Mouse (Mus musculus) neural tube, embryonic 13.5 days (tissue): ENCODE results near the gene Dgkg. TPM values are rescaled to one million over a fixed set of nuclear protein-coding genes. Genes with fewer than 3 reads are reported as not detected.

Experiments
- ATAC-seq: fragments of 200-750 bp; cut with Nextera tagmentation; 2 replicates; pipeline ENCODE4 v1.8.0; 2017; ENCODE audit warnings: low read depth, mild to moderate bottlenecking, moderate TSS enrichment, moderate library complexity
- H3K27ac ChIP-seq: fragments of 300-500 bp; sonication (generic); replicated peaks from 2 replicates; pipeline ENCODE4 v1.5.1; 2015; ENCODE audit warnings: moderate library complexity, mild to moderate bottlenecking, inconsistent platforms
- H3K27me3 ChIP-seq: fragments of 300-500 bp; sonication (generic); 2 replicates; pipeline ENCODE4 v1.6.1; 2015; ENCODE audit warnings: mild to moderate bottlenecking, inconsistent platforms
- H3K36me3 ChIP-seq: fragments of 300-500 bp; sonication (generic); 2 replicates; pipeline ENCODE4 v1.6.1; 2015; ENCODE audit warnings: mild to moderate bottlenecking, inconsistent platforms
- H3K4me1 ChIP-seq: fragments of 300-500 bp; sonication (generic); replicated peaks from 2 replicates; pipeline ENCODE4 v1.6.1; 2015; ENCODE audit warnings: inconsistent platforms
- H3K4me2 ChIP-seq: fragments of 300-500 bp; sonication (generic); 2 replicates; pipeline ENCODE4 v1.6.1; 2015; ENCODE audit warnings: inconsistent platforms, mild to moderate bottlenecking, moderate library complexity
- H3K4me3 ChIP-seq: fragments of 300-500 bp; sonication (generic); 2 replicates; pipeline ENCODE4 v1.5.1; 2015; ENCODE audit warnings: mild to moderate bottlenecking, inconsistent platforms
- H3K9ac ChIP-seq: fragments of 300-500 bp; sonication (generic); 2 replicates; pipeline ENCODE4 v1.6.1; 2015; ENCODE audit warnings: moderate library complexity, mild to moderate bottlenecking, inconsistent platforms
- H3K9me3 ChIP-seq: fragments of 300-500 bp; sonication (generic); 2 replicates; pipeline ENCODE4 v1.6.1; 2016; ENCODE audit warnings: inconsistent platforms
- WGBS: fragments of 180-500 bp; shearing (Covaris S2); methylation state at CpG from one replicate; pipeline ENCODE4 v1.1.7; 2015; 5-methylcytosine and 5-hydroxymethylcytosine counted together
- polyA plus RNA-seq: library from polyadenylated mRNA; unstranded; fragments of >200 nt; fragmentation: Nextera tagmentation; extraction: Ambion mirVana; gene quantifications from 2 replicates; pipeline ENCODE4 v1.2.1, GENCODE M21; 2015

The Dgkg gene
- polyA plus RNA-seq, 1 experiment from 2014 or later: 0.82 TPM

DNA sequence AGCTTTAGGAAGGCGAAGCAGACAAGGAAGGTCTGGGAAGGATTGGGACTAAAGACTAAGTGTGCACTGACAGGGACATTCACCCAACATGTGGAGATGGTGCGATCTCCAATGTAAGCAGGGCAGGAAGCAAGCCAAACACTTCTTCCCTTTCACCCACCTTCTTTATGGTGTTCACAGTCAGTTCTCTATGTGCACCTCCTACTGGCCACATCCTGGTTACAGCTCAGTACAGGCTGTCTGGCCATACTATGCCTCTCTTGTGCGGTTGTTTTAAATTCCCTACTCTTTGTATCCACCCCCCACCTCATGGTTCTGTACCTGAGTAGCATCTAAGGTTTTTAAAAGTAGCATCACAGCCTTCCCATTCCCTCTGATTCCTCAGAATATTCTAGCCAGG, 71.5 kb downstream of the Dgkg start:
- Histone ChIP-seq H3K9me3 (no peaks in the 10 kb centered on the region), H3K27ac (no peak overlapping the region), H3K9ac (no peak overlapping the region), H3K4me3 (no peak overlapping the region), H3K36me3 (no peaks in the 10 kb centered on the region), H3K27me3 (peaks cover 3% of the 10 kb centered on the region; the same call in 1 of the 2 replicates), H3K4me1 (peaks cover 9% of the 10 kb centered on the region), H3K4me2 (no peak overlapping the region)
- 90% methylated on average over 3 of the region's 3 CpGs for WGBS
- ATAC-seq: no peak

DNA sequence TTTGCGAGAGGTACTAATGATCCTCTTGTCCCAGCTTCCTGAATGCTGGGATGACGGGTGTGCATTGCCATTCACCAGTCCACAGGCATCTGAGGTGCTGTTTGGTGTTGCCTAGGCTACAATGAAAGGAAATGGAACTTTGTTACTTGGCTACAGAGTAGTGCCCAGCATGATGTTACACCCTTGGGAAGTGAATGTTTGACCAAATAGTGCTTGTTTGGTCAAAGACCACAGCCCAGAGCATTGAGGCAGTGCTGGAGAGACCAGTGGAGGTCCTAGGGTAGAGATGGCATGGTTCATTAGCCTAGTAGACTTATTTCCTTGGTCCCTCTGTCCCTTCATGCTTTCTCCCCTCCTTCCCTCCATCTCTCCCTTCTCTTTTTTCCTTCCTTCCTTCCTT, 73.6 kb downstream of the Dgkg start:
- Histone ChIP-seq H3K9ac (no peak overlapping the region), H3K27me3 (peaks cover 3% of the 10 kb centered on the region; the same call in 1 of the 2 replicates), H3K4me3 (no peak overlapping the region), H3K27ac (no peak overlapping the region), H3K36me3 (no peaks in the 10 kb centered on the region), H3K4me2 (no peak overlapping the region), H3K9me3 (no peaks in the 10 kb centered on the region), H3K4me1 (peaks cover 9% of the 10 kb centered on the region)
- ATAC-seq: no peak
- 14% methylated on average over 2 of the region's 2 CpGs for WGBS

DNA sequence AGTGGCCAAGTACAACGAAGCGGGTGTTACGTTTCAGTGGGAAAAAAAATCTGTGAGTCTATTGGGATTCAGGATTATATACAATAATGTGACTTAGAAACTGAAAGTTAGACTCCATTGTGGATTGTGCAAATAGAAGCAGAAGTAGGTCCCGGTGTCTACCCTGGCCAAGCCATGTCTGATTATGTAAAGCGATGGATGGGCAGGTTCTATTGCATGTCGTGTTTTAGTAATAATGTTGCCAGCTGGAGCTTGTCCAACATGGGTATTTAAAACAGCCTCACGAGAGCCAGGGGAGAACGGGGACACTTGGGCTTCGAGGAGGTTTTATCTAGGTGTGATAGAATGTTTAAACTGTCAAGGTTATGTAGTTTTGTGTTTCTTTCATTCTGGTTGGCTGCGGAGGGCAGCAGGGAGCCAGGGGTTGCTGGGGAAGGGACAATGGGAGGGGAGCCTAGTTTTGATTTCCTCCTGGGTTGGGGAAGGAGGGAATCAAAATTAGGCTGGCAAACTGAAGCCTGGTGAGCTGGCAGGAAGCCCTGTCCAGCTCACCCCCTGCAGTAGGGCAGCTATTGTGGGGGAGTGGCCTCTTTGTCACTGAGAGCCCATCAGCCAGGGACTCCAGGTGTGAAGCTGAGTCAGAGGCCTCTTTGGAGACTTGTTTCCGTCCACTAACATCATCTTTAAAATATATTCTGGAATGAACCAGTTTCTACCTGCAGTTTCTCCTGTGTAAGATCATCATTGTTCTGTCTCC, 74.7 kb downstream of the Dgkg start:
- no peaks in the 10 kb centered on the region for H3K36me3 ChIP-seq
- H3K4me2 ChIP-seq: no peak overlapping the region
- H3K27ac ChIP-seq: no peak overlapping the region
- WGBS: 61% methylated on average over 11 of the region's 11 CpGs
- H3K4me1 ChIP-seq: peaks cover 9% of the 10 kb centered on the region
- H3K27me3 ChIP-seq: peaks cover 3% of the 10 kb centered on the region; the same call in 1 of the 2 replicates
- no peak for ATAC-seq
- no peak overlapping the region for H3K4me3 ChIP-seq
- no peak overlapping the region for H3K9ac ChIP-seq
- no peaks in the 10 kb centered on the region for H3K9me3 ChIP-seq

DNA sequence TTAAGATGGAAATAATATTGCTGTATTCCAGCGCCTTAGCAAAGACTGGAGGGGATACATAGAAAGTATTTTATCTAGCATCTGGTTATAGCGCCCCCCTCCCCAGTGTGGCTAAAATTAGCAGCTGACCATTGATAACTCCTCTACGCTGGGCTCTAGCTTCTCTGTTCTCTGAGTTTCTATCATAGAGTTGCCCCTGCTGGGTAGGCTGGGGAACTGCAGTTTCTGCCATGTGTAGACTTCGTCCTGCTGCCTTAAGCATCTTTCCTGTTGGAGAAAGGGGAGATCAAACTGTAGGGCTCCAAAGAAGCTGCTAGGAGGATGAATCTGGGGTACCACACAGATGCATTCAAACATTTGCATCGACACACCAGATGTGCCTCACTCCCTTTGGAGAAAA, 76.9 kb downstream of the Dgkg start:
- no peak for ATAC-seq
- Histone ChIP-seq H3K9me3 (no peaks in the 10 kb centered on the region), H3K27me3 (peaks cover 3% of the 10 kb centered on the region; the same call in 1 of the 2 replicates), H3K36me3 (no peaks in the 10 kb centered on the region), H3K4me3 (no peak overlapping the region), H3K27ac (no peak overlapping the region), H3K4me2 (no peak overlapping the region), H3K4me1 (peaks cover 9% of the 10 kb centered on the region), H3K9ac (no peak overlapping the region)
- WGBS: 55% methylated on average over 5 of the region's 5 CpGs

DNA sequence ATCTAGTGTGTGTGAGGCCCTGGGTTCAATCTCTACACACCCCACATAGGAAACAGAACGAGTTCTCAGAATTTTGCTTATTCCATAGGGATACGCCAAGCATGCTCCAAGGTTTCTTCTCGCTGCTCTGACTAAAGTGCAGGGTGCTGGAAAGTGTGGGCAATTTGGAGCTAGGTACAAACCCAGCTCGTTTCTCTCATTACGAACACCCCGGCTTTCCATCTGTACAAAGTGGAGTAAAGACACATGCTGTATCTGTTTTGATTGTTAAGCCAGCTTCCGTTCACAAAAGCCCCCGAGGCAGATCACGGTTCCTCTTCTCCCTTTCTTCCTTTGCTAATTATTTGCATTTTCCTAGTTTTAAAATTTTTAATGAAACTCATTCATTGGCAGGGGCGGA, 78.1 kb downstream of the Dgkg start:
- H3K4me3 ChIP-seq: no peak overlapping the region
- H3K36me3 ChIP-seq: no peaks in the 10 kb centered on the region
- H3K4me1 ChIP-seq: peaks cover 9% of the 10 kb centered on the region
- H3K9ac ChIP-seq: no peak overlapping the region
- no peak overlapping the region for H3K4me2 ChIP-seq
- peaks cover 3% of the 10 kb centered on the region; the same call in 1 of the 2 replicates for H3K27me3 ChIP-seq
- H3K27ac ChIP-seq: no peak overlapping the region
- ATAC-seq: no peak
- no peaks in the 10 kb centered on the region for H3K9me3 ChIP-seq
- WGBS: 86% methylated on average over 10 of the region's 10 CpGs

DNA sequence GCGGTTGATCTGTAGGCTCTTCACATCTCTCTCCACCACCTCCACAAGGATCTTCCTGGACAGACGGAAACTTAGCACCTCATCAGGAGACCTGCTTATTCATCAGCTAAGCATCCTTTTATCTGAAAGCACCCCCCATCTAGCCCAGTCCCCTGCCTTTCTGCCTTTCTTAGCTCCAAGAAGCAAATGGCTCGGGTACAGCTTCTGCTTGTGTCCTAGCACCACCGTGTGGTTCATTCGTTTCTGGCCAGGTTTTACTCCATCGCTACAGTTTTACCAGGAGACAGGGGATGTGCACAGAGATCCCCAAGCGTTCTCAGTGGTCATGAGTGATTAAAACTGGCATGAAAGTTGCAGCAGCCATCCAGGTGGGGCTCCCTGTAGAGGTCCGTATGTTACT, 79.4 kb downstream of the Dgkg start:
- no peak for ATAC-seq
- Histone ChIP-seq H3K9ac (no peak overlapping the region), H3K4me1 (peaks cover 6% of the 10 kb centered on the region), H3K27ac (no peak overlapping the region), H3K36me3 (no peaks in the 10 kb centered on the region), H3K9me3 (no peaks in the 10 kb centered on the region), H3K4me2 (no peak overlapping the region), H3K27me3 (peaks cover 3% of the 10 kb centered on the region; the same call in 1 of the 2 replicates), H3K4me3 (no peak overlapping the region)
- 61% methylated on average over 8 of the region's 8 CpGs for WGBS

DNA sequence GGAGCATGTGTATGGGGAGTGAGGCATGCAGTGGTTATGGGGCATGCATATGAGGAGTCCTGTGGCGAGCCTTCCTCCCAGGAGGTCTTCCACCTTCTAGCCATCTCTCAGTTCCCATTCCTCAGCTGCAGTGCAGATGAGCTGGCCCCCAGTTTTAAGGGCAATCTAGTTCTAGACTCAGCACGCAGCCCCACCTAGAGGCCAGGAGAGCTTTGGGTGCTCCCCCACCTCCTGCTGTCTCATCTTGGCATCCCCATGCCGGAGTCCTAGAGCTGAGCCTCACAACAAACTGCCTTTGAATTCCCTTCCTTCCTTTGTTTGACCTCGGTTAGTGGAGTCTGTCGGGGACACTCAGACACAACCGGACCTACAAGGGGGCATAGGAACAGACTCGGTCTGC, 82.9 kb downstream of the Dgkg start:
- ATAC-seq: no peak
- 72% methylated on average over 7 of the region's 7 CpGs for WGBS
- H3K4me2 ChIP-seq: no peak overlapping the region
- H3K27me3 ChIP-seq: peaks cover 9% of the 10 kb centered on the region; the same call in 1 of the 2 replicates
- no peaks in the 10 kb centered on the region for H3K9me3 ChIP-seq
- no peaks in the 10 kb centered on the region for H3K4me1 ChIP-seq
- no peak overlapping the region for H3K9ac ChIP-seq
- no peaks in the 10 kb centered on the region for H3K36me3 ChIP-seq
- H3K27ac ChIP-seq: no peak overlapping the region
- H3K4me3 ChIP-seq: no peak overlapping the region

DNA sequence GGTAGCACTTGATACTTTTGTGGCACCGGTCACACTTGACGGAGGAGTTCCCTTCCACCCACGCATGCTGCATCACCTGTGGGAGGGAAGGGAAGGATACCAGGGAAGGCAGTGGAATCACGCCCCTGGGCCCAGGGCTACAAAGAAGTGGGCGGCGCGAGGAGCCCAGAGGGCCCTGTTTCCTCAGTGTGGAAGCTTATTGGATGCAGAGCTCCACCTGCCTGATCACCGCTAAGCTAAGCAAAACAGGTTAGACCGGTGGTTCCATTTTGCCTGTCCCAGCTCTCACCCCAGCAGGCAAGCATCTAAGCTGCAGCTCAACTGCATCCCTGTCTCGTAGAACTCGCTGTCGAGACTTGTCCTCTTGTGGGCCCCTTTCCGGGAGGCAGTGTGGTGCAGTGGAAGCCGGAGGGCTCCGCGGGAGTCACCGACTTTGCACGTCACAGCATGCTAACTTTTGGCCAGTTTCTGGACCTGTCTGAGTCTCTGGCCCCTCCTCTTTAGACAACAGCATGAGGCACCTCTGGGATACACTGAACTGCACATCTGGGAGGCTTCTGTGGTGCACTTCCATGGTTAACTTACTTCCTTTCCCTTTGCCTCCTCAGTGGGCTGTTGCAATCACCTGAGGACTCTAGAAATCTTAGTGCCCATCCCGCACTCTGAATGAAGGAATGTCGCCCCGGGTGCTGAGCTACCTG, 84.2 kb downstream of the Dgkg start:
- H3K4me2 ChIP-seq: no peak overlapping the region
- no peaks in the 10 kb centered on the region for H3K4me1 ChIP-seq
- H3K9ac ChIP-seq: no peak overlapping the region
- no peaks in the 10 kb centered on the region for H3K36me3 ChIP-seq
- ATAC-seq: no peak
- 49% methylated on average over 21 of the region's 21 CpGs for WGBS
- no peak overlapping the region for H3K27ac ChIP-seq
- peaks cover 9% of the 10 kb centered on the region; the same call in 1 of the 2 replicates for H3K27me3 ChIP-seq
- no peak overlapping the region for H3K4me3 ChIP-seq
- H3K9me3 ChIP-seq: no peaks in the 10 kb centered on the region

DNA sequence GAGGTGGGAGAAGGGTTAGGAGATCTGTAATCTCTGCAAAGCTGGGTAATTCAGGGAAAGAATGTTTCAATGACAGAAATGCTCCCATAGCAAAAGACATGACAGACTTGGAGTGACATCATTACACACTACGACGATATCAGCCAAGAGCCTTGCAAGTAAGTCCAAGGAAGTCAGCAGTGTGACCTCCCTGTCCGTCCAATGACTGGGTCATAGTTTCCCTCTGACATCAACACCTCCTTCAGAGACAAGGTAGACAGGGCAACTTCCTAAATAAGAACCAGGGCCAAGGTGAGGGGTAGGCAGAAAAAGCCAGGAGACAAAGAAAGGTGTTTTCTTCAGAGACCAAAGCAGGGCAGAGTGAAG, 92.1 kb downstream of the Dgkg start:
- H3K4me1 ChIP-seq: no peaks in the 10 kb centered on the region
- H3K4me2 ChIP-seq: no peak overlapping the region
- WGBS: 71% methylated on average over 3 of the region's 3 CpGs
- H3K9me3 ChIP-seq: no peaks in the 10 kb centered on the region
- H3K9ac ChIP-seq: no peak overlapping the region
- H3K27me3 ChIP-seq: 0 out of 2 replicates have a peak, but pooled peaks cover 6% of the 10 kb centered on the region
- H3K27ac ChIP-seq: no peak overlapping the region
- no peak overlapping the region for H3K4me3 ChIP-seq
- H3K36me3 ChIP-seq: no peaks in the 10 kb centered on the region
- ATAC-seq: peak; percentile 43

DNA sequence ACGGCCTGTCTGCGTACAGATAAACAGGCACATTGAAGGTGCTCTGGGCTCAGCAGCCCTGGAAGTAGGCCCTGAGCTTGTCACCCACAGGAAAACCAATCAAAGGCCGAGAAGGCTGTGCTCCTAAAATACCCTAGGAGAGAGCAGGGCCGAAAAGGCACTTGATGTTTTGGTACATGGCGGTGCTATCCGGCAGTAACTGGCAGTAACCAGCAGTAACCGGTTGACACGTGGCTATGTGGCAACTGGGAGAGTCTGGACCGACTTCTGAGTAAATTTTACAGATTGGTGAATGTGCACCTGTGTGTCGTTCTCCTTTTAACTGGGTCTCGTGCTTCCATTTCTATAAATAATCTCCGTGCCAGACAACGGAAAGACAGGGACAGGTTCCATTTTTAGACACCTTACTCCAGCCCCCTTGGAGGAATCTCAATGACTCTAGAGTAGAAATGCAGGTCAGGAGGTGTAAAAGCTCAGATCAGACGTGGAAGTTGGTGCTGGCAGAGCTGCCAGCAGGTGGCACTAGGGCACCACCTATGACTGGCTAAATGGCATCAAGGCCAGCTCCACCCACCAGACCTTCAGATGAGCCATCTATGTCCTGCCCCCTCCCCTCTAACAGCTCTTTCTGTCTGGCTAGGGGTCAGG, 92.6 kb downstream of the Dgkg start:
- 60% methylated on average over 14 of the region's 14 CpGs for WGBS
- no peaks in the 10 kb centered on the region for H3K4me1 ChIP-seq
- no peaks in the 10 kb centered on the region for H3K9me3 ChIP-seq
- H3K4me3 ChIP-seq: no peak overlapping the region
- no peak overlapping the region for H3K27ac ChIP-seq
- no peaks in the 10 kb centered on the region for H3K36me3 ChIP-seq
- H3K9ac ChIP-seq: no peak overlapping the region
- no peak overlapping the region for H3K4me2 ChIP-seq
- H3K27me3 ChIP-seq: 0 out of 2 replicates have a peak, but pooled peaks cover 6% of the 10 kb centered on the region
- peak; percentile 67 for ATAC-seq

DNA sequence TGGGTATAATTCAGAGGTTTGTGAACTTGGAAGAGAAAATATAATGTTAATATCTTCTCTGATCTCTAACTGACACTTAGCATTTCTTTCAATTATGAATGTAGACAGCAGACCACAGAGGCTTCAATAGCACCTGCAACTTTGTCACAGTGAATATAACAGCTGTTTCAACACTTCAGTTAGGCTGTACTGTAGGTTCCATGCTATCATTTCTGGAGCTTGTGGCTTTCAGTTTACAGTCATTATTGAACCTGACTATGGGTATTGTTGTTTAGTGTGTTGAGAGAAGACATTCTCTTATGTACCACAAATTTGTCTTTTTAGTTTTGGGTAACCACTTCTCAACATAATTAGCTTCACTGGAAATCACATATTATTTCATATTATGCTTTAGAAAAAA, 93.4 kb downstream of the Dgkg start:
- H3K27ac ChIP-seq: no peak overlapping the region
- no peak for ATAC-seq
- no peaks in the 10 kb centered on the region for H3K9me3 ChIP-seq
- no peak overlapping the region for H3K4me2 ChIP-seq
- no peak overlapping the region for H3K4me3 ChIP-seq
- no peaks in the 10 kb centered on the region for H3K4me1 ChIP-seq
- H3K36me3 ChIP-seq: no peaks in the 10 kb centered on the region
- 0 out of 2 replicates have a peak, but pooled peaks cover 6% of the 10 kb centered on the region for H3K27me3 ChIP-seq
- no peak overlapping the region for H3K9ac ChIP-seq

DNA sequence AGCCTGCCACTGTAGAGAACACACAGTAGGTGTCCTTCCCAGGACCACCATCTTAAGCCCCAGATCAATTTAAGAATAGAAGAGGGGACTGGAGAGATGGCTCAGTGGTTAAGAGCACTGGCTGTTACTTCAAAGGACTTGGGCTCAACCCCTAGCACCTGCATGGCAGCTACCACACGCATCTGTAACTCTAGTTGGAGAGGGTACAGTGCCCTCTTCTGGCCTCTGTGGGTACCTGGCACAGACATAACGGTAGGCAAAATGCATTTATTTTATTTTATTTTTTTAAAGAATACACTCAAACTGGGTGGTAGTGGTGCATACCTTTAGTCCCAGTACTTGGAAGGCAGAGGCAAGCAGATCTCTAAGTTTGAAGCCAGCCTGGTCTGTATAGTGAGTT, 102.0 kb downstream of the Dgkg start:
- H3K4me3 ChIP-seq: no peak overlapping the region
- H3K27me3 ChIP-seq: no peaks in the 10 kb centered on the region
- H3K4me2 ChIP-seq: no peak overlapping the region
- H3K36me3 ChIP-seq: no peaks in the 10 kb centered on the region
- 31% methylated on average over 2 of the region's 2 CpGs for WGBS
- no peak for ATAC-seq
- H3K9me3 ChIP-seq: no peaks in the 10 kb centered on the region
- no peak overlapping the region for H3K27ac ChIP-seq
- no peak overlapping the region for H3K9ac ChIP-seq
- no peaks in the 10 kb centered on the region for H3K4me1 ChIP-seq
